Mouse (Mus musculus): ENCODE results near the gene Cdh13.

Gene Cdh13

GRCm38 (mm10) chr8:118380782-118381181 lies 97.2 kb downstream of the Cdh13 start:
- DNase-seq (ENCODE audit: low spot score in 2 of 2), result no peak

DNA sequence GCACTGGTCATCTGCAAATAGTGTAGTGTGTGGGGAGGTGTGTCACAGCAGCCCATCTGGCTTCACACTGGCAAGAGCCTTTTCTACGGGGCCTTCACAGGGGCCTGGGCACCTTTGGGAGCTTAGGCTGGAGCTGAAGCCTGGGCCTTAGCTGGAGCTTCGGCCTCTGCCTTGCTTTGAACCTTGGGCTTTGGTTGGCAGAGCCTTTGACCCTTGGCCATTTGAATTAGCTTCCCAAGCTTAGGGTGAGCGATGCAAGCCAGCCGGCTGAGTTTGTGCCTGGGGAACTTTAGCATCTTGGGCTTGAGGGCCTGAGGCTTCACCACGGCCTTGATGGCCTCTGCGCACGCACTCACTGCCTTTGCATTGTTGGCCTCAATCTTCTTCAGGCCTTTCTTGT lies 98.1 kb downstream of the Cdh13 start:
- no peak for DNase-seq (ENCODE audit: low spot score in 2 of 2)

DNA sequence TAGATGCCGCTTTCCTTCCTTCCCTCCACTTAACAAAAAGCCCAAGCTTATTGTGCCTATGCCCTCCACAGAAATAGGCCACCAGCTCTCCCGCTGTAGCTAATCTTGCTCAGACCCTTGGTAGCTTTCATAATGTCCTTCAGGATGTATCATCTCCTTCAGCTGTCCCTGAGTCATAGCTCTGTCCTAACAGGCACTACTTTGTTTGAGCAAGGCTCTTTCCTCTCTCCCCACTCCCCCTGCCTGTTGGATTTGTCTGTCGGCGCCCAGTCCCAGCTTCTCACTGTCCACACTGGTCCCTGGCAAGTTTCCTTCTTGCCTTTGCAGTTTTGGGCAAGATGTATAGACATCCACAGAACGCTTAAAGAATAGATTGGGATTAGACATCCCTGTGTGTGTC lies 100.8 kb downstream of the Cdh13 start:
- DNase-seq (ENCODE audit: low spot score in 2 of 2), result no peak

DNA sequence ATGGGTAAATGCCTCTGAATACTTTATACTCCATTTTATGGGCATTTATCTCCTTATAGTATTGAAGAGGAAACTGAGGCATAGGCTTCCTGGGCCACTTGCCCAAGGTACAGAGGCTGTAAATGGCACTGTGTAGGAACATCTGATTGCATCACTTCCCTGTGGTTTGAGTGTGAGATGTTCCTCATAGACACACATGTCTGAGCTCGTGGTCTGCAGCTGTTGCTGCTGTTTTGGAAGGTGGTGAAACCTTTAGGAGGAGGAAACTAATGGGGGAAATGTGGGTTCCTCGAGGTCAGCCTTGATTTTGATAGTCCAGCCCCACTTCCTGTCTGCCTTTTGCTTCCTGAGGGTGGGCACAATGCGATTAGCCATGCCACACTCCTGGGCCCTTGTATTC lies 105.9 kb downstream of the Cdh13 start:
- no peak for DNase-seq (ENCODE audit: low spot score in 2 of 2)

DNA sequence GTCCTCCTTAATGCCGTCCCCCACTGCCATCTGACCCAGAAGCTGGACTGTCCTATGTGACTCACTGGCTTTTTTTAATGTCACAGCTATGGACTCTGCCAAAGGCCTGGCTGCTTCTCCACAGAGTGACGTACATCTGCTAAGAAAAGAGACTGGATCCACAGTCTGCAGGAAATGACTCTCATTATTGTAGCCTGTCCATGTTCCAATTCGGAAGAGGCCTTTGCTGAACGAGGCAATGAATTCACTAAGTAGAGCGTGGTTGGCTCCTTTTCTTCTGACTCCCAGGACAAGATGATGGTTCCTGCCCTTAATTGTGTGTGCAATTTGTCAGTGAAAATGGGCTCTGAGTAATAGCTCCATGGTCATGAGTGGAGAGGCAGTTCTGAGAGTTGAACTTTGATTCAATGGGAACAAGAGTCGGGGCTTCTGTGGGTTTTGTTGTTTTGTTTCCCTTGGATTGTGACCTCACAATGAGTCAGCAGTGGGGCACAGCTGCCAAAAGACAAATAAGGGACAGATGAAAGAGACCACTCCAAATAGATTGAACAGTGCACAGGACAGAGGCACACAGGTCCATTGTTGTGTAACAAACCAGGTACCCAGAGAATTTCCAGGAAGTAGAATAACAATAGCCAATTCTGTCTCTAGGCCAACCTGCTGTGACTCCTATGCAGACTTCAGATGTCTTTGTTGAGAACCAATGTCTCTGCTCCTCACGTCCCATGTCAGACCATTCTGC lies 110.5 kb downstream of the Cdh13 start:
- peak in 1 of 2 experiments; percentile 17 for DNase-seq (ENCODE audit: low spot score in 2 of 2)

GRCm38 (mm10) chr8:118395178-118395577 lies 111.6 kb downstream of the Cdh13 start:
- DNase-seq (ENCODE audit: low spot score in 2 of 2), result no peak

DNA sequence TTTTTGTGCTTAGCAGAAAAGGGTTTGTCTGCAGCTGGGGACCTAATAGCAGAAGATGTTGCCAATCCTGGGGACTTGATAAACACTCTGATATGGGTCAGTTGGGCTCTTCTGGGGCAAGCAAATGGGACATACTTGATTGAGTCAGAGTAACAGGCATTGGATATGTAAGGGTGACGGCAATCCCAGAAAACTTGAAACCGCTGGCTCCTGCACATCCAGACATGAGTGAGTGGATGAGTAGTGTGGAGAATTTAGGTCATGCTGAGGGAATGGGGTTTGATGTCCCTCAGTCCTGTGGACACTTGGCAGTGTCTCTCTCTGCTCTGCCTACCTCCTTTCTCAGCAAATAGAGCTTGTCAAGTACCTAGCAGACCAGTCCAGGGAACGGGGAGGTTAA lies 121.3 kb downstream of the Cdh13 start:
- no peak for DNase-seq (ENCODE audit: low spot score in 2 of 2)

- DNase-seq (ENCODE audit: low spot score in 2 of 2), result no peak
Measured at GRCm38 (mm10) chr8:118407322-118407721, 123.8 kb downstream of the Cdh13 start.

DNA sequence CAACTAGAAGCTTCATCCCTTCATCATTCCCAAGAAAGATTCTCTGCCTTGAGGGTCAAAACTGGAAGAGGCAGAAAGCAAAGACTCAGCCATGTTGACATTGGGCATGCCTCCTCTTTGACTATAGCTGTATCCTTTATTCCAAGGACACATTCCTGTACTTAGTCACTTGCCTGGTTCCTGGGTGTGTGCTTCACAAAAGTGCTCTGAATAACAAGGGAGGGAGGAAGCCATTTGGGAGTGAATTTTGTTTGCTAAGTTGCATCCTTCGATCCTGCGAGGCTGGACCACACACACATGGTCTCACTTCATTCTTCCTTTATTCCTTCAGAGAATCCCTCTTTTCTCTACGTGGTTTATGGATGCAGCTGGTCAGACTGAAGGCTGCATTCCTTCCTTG lies 125.9 kb downstream of the Cdh13 start:
- no peak for DNase-seq (ENCODE audit: low spot score in 2 of 2)

DNA sequence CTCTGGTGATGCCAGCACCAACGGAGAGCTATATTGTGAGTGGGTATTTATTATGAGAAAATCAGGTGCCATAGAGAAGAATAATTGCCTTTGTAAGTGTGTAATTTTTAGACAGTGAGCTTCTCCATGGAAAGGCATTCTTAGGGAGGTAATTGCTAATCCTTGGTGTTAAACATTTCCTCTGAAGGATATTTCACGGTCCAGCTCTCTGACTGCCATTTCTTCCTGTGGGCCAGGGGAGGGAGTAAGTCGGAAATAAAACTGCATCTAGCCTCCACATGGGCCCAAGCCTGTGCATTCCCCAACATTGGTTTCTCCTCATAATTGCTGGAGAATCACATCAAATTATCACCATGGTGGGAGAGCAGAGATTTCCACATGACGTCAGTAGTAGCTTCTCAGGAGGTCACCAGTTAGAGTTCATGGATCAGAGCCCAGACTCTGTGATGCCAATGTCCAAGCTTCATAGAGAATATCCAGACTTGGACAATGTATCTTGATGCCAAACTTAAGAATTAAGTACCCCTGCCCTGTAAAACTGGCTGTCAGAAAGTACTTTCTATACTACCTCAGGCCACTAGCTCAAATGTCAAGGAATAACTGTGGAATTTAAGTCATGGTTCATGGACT lies 126.9 kb downstream of the Cdh13 start:
- DNase-seq (ENCODE audit: low spot score in 2 of 2), result no peak

- DNase-seq (ENCODE audit: low spot score in 2 of 2), result no peak
Measured at GRCm38 (mm10) chr8:118415672-118416071, 132.1 kb downstream of the Cdh13 start.

- no peak for DNase-seq (ENCODE audit: low spot score in 2 of 2)
Measured at GRCm38 (mm10) chr8:118416811-118417355, 133.3 kb downstream of the Cdh13 start.

- DNase-seq (ENCODE audit: low spot score in 2 of 2), result no peak
Measured at GRCm38 (mm10) chr8:118422624-118423023, 139.1 kb downstream of the Cdh13 start.

- no peak for DNase-seq (ENCODE audit: low spot score in 2 of 2)
Measured at GRCm38 (mm10) chr8:118428941-118429340, 145.4 kb downstream of the Cdh13 start.

DNA sequence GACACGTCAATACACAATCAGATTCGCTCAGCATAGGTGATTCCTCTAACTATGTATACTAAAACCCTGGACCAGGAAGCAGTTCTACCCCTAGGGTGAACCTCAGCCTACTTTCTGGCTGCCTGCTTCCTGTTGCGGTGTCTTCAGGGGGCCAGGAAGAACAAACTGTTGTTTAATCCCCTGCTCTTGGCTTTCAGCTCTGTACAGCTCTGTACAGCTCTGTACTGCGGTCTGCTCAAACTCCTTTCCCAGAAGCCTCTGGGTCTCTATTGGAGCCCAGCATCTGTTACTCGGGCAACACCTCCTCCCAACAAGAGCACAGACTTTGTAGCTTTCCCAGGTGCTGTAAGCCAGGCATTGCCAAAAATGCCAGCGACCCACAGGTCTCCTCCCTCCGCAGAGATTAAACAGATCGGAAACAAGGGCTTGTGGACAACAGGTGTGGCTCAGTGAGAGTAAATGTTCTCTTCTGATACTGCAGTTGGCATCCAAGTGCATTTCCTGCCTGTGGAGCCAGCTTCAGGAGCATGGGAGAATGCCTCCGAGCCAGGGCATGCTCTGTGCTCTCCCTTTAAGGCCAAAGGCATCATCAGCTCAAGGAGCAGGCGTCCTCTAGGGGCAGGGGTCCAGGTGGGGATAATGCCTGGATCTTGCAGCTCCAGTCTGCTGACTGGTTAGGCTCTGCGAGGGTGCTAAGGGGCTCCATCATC lies 148.4 kb downstream of the Cdh13 start:
- no peak for DNase-seq (ENCODE audit: low spot score in 2 of 2)

DNA sequence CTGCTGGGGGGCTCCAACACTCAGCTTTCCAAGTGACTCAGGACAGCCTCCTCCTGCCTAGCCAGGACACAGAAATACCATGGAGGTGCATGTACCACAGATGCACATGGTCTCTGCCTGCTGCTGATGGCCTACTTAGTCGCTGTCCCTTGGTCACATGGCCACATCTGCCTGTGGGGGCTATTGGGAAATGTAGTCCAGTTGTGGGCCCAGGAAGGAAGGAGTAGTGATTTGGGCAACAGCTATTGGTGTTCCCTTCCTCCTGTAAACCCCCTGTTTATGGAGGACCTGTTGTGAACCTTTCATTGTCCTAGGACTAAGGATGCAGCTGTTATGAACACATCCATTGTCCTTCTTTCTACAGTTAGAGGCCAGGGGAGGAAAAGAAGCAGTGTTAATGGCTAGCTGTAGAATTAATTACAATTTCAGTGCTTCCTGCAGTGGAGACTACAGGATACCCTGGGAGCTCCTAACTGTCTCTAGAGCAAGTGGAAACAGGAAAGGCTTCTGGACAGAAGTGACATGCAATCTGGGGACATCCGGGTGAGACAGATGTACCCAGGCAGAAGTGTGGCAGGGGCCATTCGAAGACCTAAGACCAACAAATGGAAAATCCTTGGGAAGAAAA lies 150.1 kb downstream of the Cdh13 start:
- DNase-seq (ENCODE audit: low spot score in 2 of 2), result no peak

DNA sequence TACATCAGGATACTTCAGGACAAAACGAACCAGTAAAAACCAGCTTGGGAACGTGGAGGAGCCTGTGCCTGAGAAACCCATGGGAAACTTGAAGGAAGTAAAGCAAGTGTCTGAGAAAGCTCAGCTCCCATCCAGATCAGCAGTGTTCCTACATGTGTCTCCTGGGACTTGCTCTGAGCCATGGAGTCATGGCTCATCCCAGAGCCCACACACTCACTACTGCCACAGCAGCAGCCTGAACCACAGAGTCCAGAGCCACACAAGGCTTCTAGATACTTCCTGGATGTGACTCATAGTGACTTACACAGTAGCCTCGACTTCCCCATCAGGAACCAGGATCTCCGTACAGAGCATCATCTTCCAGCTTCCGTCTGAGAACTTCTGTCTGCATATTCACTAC lies 153.2 kb downstream of the Cdh13 start:
- DNase-seq (ENCODE audit: low spot score in 2 of 2), result no peak

- DNase-seq (ENCODE audit: low spot score in 2 of 2), result no peak
Measured at GRCm38 (mm10) chr8:118437152-118437551, 153.6 kb downstream of the Cdh13 start.

DNA sequence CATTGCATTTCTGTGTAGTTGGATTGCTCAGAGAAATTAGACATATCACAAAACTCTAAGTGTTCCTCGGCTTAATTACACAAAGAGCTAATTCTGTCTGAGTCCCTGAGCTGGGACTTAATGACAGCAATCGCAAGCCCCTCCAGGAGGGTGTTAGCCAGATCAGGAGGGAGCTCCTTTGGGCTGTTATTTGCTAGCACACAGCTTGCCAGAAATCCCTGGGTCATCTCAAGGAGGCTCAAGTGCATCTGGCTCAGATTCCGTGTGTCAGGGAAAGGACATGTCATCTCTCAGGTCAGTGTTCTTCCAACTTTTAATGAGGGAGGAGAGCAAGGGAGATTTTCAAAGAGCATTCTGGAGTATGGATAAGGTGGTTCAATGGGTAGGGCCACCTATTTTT lies 154.3 kb downstream of the Cdh13 start:
- no peak for DNase-seq (ENCODE audit: low spot score in 2 of 2)

GRCm38 (mm10) chr8:118439857-118440256 lies 156.3 kb downstream of the Cdh13 start:
- no peak for DNase-seq (ENCODE audit: low spot score in 2 of 2)

- DNase-seq (ENCODE audit: low spot score in 2 of 2), result peak; percentile 23 to 34
Measured at GRCm38 (mm10) chr8:118443361-118443760, 159.8 kb downstream of the Cdh13 start.

- no peak for DNase-seq (ENCODE audit: low spot score in 2 of 2)
Measured at GRCm38 (mm10) chr8:118444651-118445207, 161.2 kb downstream of the Cdh13 start.

Data from right cerebral cortex, adult 2 months (tissue).